Mouse (Mus musculus) brain, embryonic 18.5 days (tissue): ENCODE data around the gene Tcf3.

Experiments
- DNase-seq: peaks from one replicate; pipeline ENCODE4 v3.0.0-alpha.2; 2012; ENCODE audit warnings: low read depth, low spot score

Tcf3 gene

DNA sequence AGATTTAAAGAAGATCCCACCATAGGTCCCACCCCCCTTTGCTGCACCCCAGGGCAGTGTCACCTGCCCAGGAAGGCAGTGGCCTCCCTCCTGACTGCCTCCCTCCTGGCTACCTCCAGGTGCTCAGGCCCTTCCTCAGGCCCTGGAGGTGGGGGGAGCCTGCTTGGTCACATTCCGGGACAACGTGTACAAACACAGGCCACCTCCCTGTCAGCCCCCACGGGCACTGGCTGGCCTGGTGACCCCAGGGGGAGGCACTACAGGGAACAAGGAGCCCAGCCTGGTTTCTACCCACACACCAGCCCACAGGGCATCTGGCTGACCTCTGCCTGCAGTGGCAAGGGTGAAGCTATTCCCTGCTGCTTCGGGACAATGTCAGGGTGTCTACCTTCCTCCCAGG is 4.5 kb upstream of the Tcf3 start:
- DNase-seq, result no peak

DNA sequence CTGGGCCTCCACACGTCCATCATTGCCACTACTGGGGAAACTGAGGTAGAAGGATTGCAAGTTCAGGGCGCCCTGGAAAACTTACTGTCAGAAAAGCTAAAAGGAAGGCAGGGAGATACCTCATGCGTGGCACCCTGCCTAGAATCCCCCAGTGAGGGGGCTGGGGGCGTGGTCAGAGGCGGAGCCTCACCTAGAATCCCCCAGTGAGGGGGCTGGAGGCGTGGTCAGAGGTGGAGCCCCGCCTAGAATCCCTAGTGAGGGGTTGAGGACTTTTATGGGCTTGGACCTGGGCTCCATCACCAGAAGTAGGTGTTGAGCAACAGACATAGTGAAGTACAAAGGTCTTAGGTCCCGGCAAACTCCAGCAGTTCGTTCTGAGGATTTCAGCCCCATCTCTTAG is 2.8 kb upstream of the Tcf3 start:
- no peak for DNase-seq

DNA sequence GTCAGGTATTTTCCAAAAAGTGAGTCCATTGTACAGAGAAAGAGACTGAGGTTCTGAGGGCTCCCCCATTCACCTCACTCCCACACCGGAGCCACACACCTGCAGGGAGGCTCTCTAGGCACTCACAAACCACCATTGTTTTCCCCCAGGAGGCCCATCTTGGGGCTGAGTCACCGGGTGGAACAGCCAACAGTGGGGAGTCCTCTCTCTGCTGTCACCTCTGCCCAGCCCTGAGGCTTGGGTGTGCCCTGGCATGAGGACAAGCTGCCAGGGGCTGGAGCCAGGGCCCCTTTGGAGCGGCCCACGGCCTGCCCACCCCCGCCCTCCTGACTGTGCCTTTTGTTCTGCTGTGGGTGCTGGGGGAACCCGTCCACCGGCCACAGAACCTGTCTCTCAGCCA is 2.3 kb upstream of the Tcf3 start:
- DNase-seq, result no peak

DNA sequence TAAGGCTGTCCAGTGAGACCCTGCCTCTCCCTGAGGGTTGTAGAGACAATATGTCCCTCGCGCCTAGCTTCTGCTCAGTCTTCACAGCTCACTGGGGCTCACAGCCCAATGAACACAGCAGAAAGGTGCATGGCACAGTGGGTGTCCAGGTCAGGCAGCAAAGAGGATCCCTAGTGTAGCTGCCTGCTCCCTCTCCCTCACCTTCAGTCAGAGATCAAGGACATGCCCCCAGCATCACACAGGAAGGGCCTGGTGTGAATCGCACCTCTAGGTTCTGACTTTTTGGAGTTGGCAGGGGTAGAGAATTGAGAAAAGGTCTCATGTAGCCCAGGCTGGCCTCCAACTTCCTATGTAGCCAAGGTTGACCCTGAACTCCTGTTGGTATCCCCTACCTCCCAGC is 1.4 kb upstream of the Tcf3 start:
- no peak for DNase-seq

DNA sequence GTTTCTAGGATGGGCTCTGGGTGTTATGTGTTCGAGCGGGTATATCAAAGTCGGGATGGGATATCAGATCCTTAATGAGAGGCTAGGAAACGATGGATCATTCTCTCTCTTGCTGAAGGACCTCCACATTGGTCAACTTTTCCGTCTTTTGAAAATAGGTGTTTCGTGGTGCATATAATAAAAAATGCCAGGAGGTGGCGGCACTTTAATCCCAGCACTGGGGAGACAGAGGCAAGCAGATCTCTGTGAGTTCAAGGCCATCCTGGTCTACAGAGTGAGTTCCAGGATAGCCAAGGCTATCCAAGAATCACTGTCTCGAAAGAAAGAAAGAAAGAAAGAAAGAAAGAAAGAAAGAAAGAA is 766 bp upstream of the Tcf3 start:
- DNase-seq, result no peak

DNA sequence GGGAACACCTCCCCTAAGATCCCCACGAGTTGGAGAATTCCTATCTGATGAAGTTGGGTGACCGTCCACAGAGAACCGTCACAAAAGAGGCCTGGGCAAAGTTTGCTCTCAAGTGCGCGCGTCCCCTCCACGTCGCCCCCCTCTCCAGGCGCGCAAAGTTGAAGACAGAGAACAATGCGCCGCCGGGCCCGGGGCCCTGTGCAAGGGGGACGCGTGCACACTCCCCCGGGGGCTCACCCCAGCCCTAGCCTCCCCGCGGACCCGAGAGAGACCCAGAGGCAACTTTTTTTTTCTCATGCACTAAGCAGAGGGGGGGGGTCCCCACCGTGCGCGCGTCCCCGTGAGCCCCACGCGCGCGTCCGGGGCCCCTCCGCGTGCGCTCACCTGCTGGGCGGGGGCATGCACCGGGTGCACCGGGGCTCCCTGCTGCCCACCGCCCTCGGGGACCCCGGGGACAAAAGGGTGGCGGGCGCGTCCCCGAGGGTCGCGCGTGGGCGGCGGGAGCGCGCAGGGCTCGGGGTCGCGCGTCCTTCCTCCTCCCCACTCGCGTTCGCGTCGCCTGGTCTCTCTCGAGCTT is 423 bp downstream of the Tcf3 start:
- no peak for DNase-seq

DNA sequence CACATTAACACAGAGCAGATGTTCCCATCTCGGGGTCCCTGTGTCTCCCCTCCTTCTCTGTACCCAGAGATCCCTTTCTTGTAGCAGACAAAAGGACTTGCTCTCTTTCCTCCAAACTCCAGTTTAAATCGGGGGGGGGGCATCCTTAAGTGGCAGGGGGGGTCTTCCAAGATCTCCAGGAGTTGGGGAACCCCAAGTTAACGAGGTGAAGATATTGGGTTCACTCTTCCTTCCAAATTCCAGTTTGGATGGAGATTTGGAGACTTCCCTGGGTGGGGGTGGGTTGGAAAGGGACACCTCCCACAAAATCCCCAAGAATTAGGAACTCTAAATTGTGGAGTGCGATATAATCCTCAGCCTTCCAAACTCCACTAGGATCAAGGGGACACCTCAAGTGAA is 1.1 kb downstream of the Tcf3 start:
- no peak for DNase-seq

DNA sequence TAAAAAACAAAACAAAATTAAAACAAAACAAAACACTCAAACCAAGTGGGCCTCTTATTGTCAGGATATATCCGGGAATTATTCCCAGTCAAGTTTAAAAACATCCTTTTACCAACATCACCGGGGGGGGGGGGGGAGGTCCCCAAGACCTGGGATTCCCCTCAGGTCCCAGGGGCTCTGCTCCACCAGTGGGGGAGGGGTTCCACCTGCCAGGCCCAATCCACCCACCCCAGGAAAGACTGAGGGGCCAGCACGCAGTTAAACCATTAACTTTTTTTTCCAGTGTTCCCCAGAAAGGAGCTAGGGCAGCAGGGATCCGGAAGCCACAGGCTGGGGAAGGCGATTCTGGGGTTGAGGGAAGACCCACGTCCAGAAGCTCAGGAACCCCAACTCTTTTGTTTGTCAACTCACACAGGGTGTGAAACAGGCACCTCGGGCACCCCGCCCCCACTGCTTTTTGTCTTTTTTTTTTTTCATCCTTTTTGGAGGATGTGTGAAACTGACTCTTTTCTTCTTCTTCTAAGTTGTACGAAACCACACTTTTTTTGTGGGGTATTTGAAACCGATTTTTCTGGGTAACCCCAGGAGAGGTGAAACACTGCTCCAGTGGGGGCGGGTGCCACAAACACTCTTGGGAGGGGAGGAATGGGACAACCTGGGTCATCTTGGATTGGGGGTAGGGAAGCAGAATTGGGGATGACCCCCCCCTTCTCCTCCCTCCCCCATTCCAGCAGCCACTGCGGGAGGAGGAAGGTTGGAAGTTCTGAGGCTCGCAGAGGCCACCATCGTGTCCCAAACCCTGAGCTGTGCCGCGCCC is 1.7 kb downstream of the Tcf3 start:
- DNase-seq, result no peak

DNA sequence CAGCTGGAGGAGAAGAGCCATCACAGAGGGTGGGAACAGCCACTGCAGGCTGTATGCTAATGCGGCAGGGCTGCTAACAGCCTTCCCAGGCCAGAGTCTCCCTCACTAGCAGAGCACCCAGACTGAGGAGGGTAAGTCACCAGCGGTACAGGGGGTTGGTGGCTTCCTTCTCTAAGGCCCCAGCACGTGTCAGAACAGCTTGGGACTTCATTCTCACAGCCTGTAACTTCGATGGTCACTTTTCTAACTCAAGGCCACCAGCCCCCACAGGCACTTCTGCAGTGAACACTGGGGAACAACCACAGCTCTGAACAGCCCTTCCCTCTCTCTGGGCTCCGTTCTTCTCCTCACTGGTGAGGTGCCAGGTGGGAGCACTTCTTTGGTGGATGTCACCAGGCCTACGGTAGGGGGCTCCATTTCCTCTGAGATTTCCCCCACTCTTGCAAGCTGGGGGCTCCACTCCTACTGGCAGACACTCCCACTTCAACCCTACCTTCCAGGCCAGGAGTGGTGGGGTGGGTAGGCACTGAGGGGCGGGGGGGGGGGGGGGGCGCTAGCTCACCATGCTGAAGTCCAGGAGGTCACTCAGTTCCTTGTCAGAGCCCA is 3.0 kb downstream of the Tcf3 start:
- no peak for DNase-seq

DNA sequence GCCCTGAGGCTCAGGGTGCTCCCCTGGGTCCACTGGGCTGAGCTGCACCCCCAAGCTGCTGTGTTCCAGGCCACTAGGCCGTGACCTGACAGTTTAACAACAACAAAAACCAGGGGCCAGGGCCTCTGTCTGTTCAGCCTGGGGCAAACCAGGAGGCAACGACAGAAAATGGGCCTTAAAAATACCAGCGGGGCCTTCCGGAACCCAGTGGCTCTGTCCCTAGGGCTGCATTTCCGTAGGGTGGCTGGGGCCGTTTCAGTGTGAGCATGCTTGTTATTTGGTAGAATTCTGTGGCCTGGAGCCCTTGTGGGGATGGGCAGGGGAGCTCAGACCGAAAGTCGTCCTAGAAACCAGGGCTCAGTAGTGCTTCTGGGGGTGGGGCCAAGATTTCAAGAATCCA is 3.6 kb downstream of the Tcf3 start:
- no peak for DNase-seq

DNA sequence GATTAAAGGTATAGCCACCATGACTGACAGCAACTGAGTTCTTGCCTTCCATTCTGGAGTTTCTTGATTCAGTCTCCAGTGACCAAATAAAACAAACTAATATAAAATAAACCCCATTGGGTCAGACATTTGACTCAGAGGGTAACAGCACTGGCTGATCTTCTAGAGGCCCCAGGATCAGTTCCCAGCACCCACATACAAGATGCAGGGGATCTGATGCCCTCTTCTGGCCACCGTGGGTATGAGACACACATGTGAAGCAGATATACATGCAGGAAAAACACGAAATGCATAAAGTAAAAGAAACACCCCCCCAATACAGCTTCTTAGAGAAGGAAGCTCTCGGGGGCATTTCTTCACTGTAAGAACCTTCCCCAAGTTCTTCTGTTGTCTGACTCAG is 8.4 kb downstream of the Tcf3 start:
- DNase-seq, result no peak

DNA sequence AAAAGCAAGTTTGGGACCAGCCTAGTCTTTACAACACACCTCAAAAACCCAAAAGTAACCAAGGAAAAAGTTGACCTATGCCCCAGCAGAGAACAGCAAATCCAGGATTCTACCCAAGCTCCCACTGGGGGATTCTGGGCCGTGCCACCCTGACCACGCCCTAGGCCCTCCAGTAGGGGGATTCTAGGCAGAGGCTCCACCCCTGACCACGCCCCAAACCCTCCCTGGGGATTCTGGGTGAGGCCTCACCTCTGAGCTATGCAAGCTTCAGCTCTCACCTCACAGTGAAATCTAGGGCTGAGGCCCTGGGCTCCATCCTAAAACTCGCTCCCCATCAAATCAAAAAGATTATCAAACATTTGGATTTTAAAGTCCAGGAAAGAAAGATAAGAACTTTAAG is 9.9 kb downstream of the Tcf3 start:
- DNase-seq, result no peak

DNA sequence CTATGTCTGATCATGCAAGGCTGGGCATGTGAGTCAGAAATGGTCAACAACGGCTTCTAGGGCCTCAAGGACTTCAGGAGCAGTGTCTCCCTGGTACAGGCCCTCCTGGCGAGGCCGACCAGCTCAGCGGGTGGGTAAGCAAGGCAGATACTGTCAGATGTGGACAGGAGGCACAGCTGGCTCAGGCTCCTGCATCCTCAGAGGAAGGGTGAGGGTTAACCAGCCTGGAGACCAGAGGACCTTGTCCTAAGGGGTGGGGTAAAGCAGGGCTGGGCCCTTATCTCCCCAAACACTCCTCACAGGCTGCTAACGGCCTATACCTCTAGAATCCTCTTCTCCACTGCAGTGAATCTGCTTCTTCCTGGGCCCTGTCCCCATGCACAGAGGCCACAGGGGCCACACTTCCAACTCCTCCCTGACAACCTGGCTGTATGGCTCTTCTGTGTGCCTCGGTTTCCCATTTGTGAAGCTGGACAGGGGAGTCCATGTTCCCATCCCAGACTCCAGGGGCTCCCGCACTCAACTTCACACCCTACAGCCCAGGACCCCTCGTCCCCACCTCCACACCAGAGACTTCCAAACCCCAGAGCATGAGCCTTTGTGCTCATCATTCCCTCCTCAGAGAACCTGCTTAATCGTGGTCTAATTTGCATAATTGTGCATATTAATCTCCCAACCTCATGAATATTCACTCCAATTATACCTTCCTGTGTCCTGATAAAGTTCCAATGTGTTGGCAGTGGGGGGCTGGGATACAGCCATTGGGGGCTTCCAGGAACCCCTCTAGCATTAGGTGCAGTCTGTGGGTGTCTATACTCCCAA is 11.6 kb downstream of the Tcf3 start:
- no peak for DNase-seq

DNA sequence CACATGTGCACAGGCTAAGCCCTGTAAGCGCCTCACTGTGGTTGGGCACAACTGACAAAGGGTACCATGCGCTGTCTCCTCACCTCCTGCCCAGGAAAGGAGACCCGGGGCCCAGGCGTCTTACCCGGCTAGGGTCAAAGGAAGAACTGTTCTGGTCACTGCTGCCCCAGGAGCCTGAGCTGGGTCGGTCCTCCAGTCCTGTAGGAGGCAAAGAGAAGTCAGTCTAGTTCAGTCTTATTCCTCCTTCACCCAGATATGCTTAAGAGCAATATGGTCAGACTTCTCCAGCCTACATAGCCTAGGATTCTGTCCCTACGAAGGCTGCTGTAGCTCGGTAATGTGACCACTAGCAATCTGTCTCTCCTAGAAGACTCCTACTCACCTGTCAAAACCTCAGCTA is 12.2 kb downstream of the Tcf3 start:
- DNase-seq, result no peak

DNA sequence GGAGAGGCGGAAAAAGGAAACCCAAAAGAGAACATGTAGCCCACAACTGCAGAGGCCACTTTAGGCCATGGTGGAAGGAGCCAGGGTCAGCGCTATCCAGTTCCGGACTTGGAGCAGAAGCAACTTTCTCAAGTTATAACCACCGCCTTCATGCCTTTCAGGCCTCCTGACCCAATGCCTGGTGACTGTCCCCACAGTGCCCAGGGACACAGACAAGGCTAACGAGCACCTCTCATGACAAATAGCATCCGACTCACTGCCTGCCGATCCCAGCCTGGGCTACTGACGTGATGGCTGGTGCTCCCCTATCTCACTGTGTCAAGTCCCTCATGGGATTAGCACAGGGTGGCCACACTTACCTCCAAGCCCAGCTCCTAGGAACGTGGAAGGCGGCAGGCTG is 12.7 kb downstream of the Tcf3 start:
- no peak for DNase-seq

DNA sequence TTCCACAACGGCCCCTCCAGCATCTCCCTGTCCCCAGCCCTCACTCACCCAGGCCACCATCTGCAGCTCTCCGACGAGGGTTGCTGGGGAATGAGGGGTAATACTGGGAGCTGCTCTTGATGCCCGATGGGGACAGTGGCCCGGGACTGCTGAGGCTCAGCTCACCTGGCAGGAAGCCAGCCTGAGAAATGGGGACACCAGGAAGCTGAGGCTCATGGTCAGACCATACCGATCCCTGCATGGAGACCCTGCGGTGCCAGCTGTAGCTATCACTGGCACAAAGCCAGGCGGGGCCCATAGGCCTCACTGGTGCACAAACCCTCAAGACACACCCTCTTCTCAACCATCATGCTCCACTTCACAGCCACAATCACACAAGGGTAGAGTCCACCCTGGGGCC is 14.0 kb downstream of the Tcf3 start:
- DNase-seq, result no peak

DNA sequence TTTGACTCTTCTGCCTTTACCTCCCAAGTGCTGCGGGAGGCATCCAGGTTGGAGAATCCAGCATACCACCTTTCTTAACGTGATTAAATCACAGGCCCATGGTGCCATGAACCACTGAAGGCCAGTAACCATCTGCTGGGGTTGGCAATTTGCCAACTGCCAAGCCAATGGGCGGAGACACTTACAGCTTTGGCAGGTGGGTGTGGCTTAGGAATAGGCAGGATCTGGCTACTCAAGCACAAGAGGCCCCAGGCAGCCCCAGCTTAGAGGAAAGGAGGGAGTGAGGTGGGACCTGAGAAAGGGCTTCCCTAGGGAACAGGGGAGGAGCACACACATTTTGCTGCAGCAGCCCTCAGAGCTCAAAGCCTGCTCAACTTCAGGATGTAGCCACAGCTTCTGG is 15.1 kb downstream of the Tcf3 start:
- DNase-seq, result no peak

DNA sequence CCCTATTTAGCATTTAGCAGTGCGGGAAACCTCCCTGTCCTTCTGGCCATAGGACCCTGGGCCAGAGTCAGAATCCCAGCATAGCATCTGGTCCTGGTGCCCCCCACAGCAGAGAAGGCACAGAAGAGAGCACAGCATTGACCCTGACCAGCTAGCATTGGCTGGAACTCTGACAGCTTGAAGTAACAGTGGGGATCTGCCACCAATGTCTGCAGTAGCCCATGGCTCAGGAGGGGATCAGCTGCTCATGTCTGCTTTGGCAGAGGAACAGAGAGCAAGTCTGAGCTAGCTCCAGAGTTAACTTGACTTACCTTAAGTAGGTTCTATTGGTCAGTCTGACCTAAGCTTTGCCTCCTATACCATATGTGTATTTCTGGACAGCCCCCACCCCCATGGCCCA is 15.6 kb downstream of the Tcf3 start:
- DNase-seq, result no peak

DNA sequence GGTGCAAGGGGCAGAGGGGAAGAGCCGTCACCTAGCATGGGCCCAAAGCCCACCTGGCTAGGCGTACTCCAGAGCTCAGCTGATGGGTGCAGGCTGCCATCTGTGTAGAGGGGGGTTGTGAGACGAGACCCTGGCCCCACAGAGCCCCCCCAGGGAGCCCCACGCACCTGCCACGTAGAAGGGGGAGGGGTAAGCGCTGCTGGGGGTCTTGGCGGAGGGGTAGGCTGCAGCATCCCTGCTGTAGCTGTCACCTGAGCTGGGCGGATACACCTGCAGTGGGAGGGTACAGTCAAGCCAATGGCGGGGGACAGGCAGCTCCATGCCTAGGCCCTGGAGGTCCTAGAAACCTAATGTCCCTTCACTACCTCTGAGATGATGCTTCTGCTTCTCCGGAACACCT is 16.1 kb downstream of the Tcf3 start:
- no peak for DNase-seq

DNA sequence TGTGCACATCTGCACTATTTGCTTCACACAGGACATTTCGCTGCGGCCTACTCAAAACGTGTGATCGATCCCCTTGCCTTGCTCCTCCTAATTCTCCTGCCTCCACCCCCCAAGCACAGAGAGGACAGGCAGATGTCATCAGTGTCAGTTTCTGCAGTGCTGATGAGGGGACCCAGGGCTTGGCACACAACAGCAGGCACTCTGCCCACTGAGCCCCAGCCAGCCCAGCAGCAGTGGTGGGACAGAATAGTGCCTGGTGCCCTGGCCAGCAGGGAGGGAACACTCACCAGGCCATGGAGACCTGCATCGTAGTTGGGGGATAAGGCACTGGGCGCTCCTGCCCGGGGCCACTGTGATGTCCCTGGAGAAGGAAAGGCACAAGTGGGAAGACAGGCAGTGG is 17.9 kb downstream of the Tcf3 start:
- DNase-seq, result no peak

DNA sequence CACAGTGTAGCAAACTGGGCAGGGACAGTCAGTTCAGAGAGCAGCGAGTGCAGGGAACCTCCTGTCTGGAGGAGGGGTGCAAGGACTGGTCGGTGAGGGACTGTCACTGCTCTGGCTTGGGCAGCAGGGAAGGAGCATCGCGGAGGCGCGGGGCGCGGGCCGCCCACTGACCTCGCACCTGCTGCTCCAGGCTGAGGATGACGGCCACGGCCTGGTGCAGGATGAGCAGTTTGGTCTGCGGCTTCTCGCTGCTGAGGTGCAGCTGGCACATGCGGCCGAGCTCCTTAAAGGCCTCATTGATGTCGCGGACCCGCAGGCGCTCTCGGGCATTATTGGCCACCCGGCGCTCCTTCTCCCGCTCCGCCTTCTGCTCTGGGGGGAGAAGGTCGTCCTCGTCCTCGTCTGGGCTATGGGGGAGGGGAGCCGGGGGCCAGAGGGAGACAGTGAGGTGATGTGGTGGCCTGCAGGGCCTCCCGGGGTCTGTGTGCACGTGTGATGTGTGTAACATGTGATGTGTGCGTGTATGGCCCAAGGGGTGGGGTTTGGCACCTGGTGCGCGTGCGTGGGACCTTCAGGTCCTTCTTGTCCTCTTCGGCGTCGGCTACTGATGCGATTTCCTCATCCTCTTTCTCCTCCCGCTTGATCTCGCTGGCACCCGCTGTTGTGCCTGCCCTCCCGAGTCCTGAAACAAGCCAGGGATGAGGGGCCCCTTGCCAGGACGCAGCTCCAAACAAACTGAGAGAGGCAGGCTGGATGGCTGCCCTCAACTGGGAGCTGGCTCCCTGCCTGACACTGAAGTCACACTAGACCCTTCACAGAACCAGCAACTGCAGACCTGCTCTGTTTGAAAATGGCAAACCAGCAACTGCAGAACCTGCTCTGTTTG is 20.5 kb downstream of the Tcf3 start:
- no peak for DNase-seq

DNA sequence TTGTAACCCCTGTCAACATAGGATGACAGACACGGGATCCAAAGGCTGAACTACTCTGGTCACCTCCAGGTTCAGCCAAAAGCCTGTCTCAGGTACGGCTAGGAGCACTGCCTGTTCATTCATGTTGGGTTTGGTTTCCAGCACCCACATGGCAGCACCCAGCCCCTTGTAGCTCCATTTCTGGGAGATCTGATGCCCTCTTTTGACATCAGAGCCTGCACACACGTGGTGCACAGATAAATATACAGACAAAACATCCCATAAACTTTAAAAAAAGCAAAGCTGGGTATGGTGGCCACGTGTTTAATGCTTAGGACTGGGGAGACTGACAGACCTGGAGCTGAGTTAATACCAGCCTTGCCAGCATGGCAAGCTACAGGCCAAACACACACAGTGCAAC is 25.5 kb downstream of the Tcf3 start:
- no peak for DNase-seq
